In genomic region chr17:23546702-23547505, GRCm38 (mm10) we compare ENCODE assay signal across 8 mouse cellular contexts. TPM values are rescaled to one million over a fixed set of nuclear protein-coding genes. Genes with fewer than 3 reads are reported as not detected.
DNase-seq lines count a peak whose midpoint lies in the region; ATAC-seq and TF ChIP-seq lines count a peak whose summit lies in the region.

No protein-coding gene starts in this region.

- H3K4me2 ChIP-seq in forebrain, embryonic 16.5 days (ENCODE audit: low read length), result peak overlapping the region; percentile 60
- peak overlapping the region; percentile 73 for H3K4me2 ChIP-seq in liver, postnatal 0 days (ENCODE audit: low read depth, low read length)
- peak overlapping the region; percentile 60 for H3K4me2 ChIP-seq in neural tube, embryonic 12.5 days (replicated peaks)
- peak overlapping the region; percentile 49 for H3K4me2 ChIP-seq in stomach, embryonic 16.5 days (ENCODE audit: low read depth, low read length)

- peak overlapping the region; percentile 7; the same call in 1 of the 2 replicates for H3K27ac ChIP-seq in ES-Bruce4 (ENCODE audit: insufficient read depth, low read length)
- peak overlapping the region; percentile 56; the same call in 1 of the 2 replicates for H3K27ac ChIP-seq in forebrain, embryonic 16.5 days (ENCODE audit: low read length)
- H3K27ac ChIP-seq in liver, postnatal 0 days (ENCODE audit: low read depth), result peak overlapping the region; percentile 87
- H3K27ac ChIP-seq in neural tube, embryonic 12.5 days, result no peak overlapping the region
- peak overlapping the region; percentile 93 for H3K27ac ChIP-seq in stomach, embryonic 16.5 days (ENCODE audit: low read length)

- peak overlapping the region; percentile 95 for H3K4me3 ChIP-seq in ES-Bruce4 (ENCODE audit: low read depth, low read length)
- peak overlapping the region; percentile 72 for H3K4me3 ChIP-seq in forebrain, embryonic 16.5 days (replicated peaks; ENCODE audit: low read length)
- H3K4me3 ChIP-seq in liver, postnatal 0 days (ENCODE audit: low read depth, low read length), result peak overlapping the region; percentile 76
- peak overlapping the region; percentile 57 for H3K4me3 ChIP-seq in neural tube, embryonic 12.5 days
- H3K4me3 ChIP-seq in stomach, embryonic 16.5 days (replicated peaks; ENCODE audit: low read length), result peak overlapping the region; percentile 84

- WGBS in forebrain, embryonic 16.5 days, result under 1% methylated on average over 42 of the region's 42 CpGs
- WGBS in liver, postnatal 0 days (ENCODE audit: insufficient replicate concordance), result 2% methylated on average over 42 of the region's 42 CpGs
- under 1% methylated on average over 42 of the region's 42 CpGs for WGBS in neural tube, embryonic 12.5 days
- WGBS in stomach, embryonic 16.5 days, result under 1% methylated on average over 42 of the region's 42 CpGs

- TF ChIP-seq POLR2A in ES-Bruce4 (IDR thresholded peaks at IDR 0.05; ENCODE audit: insufficient read depth, low read length), result no peak

- H3K36me3 ChIP-seq in ES-Bruce4 (ENCODE audit: control insufficient read depth, insufficient read depth, low read length, poor library complexity, severe bottlenecking), result no peaks in the 10 kb centered on the region
- no peaks in the 10 kb centered on the region for H3K36me3 ChIP-seq in forebrain, embryonic 16.5 days (ENCODE audit: control insufficient read depth, insufficient read depth)
- no peaks in the 10 kb centered on the region for H3K36me3 ChIP-seq in liver, postnatal 0 days (replicated peaks; ENCODE audit: insufficient read depth, low read length)
- no peaks in the 10 kb centered on the region for H3K36me3 ChIP-seq in neural tube, embryonic 12.5 days
- H3K36me3 ChIP-seq in stomach, embryonic 16.5 days (ENCODE audit: control insufficient read depth, insufficient read depth, low read length), result no peaks in the 10 kb centered on the region

- TF ChIP-seq CTCF in ES-Bruce4 (IDR thresholded peaks at IDR 0.05; ENCODE audit: low read depth, low read length), result no peak
- TF ChIP-seq CTCF in liver, postnatal 0 days (IDR thresholded peaks at IDR 0.05; ENCODE audit: low read depth), result no peak

- intact Hi-C loops in heart, postnatal 25 days (cut with DNase I), result loop anchor here (10.0 kb wide), 1 partner anchor 352 kb away; the partner anchor contains the start of gene Zfp40

- no peaks in the 10 kb centered on the region for H3K9me3 ChIP-seq in ES-Bruce4 (replicated peaks; ENCODE audit: control insufficient read depth, insufficient read depth, low read length, poor library complexity, severe bottlenecking)
- no peaks in the 10 kb centered on the region for H3K9me3 ChIP-seq in forebrain, embryonic 16.5 days (ENCODE audit: control insufficient read depth, low read length)
- no peaks in the 10 kb centered on the region for H3K9me3 ChIP-seq in liver, postnatal 0 days (ENCODE audit: low read length)
- H3K9me3 ChIP-seq in neural tube, embryonic 12.5 days, result no peaks in the 10 kb centered on the region
- no peaks in the 10 kb centered on the region for H3K9me3 ChIP-seq in stomach, embryonic 16.5 days (replicated peaks; ENCODE audit: control insufficient read depth, low read length)

- peak overlapping the region; percentile 86 for H3K9ac ChIP-seq in ES-Bruce4 (ENCODE audit: low read depth, poor library complexity, severe bottlenecking)
- H3K9ac ChIP-seq in forebrain, embryonic 16.5 days (replicated peaks; ENCODE audit: low read depth, low read length), result peak overlapping the region; percentile 65
- H3K9ac ChIP-seq in liver, postnatal 0 days (replicated peaks), result peak overlapping the region; percentile 77
- peak overlapping the region; percentile 58 for H3K9ac ChIP-seq in neural tube, embryonic 12.5 days
- peak overlapping the region; percentile 79 for H3K9ac ChIP-seq in stomach, embryonic 16.5 days (ENCODE audit: low read length)

- peak; percentile 15 for ATAC-seq in forebrain, embryonic 16.5 days
- ATAC-seq in liver, postnatal 0 days, result peak; percentile 28
- peak; percentile 17; the same call in 1 of the 2 replicates for ATAC-seq in neural tube, embryonic 12.5 days (ENCODE audit: low FRiP score, low read depth)
- ATAC-seq in stomach, embryonic 16.5 days (ENCODE audit: insufficient read depth, low FRiP score), result peak; percentile 51

- no peak for TF ChIP-seq EP300 in ES-Bruce4 (IDR thresholded peaks at IDR 0.05; ENCODE audit: insufficient read depth, low read depth, low read length)
- no peak for TF ChIP-seq EP300 in liver, postnatal 0 days (IDR thresholded peaks at IDR 0.05; ENCODE audit: low read depth)

- no peaks in the 10 kb centered on the region for H3K27me3 ChIP-seq in ES-Bruce4 (ENCODE audit: control insufficient read depth, insufficient read depth, low read length, poor library complexity, severe bottlenecking)
- no peaks in the 10 kb centered on the region for H3K27me3 ChIP-seq in forebrain, embryonic 16.5 days (replicated peaks; ENCODE audit: control insufficient read depth, insufficient read depth, low read length)
- H3K27me3 ChIP-seq in liver, postnatal 0 days (ENCODE audit: insufficient read depth, low read length), result no peaks in the 10 kb centered on the region
- no peaks in the 10 kb centered on the region for H3K27me3 ChIP-seq in neural tube, embryonic 12.5 days (replicated peaks)
- H3K27me3 ChIP-seq in stomach, embryonic 16.5 days (ENCODE audit: control insufficient read depth, insufficient read depth, low read length), result no peaks in the 10 kb centered on the region

- peaks cover 5% of the 10 kb centered on the region for H3K4me1 ChIP-seq in ES-Bruce4 (ENCODE audit: control insufficient read depth, insufficient read depth, low read length)
- peaks cover 21% of the 10 kb centered on the region for H3K4me1 ChIP-seq in forebrain, embryonic 16.5 days (replicated peaks; ENCODE audit: control insufficient read depth, insufficient read depth, low read length)
- H3K4me1 ChIP-seq in liver, postnatal 0 days (ENCODE audit: insufficient read depth), result peaks cover 20% of the 10 kb centered on the region
- peaks cover 8% of the 10 kb centered on the region for H3K4me1 ChIP-seq in neural tube, embryonic 12.5 days
- peaks cover 16% of the 10 kb centered on the region for H3K4me1 ChIP-seq in stomach, embryonic 16.5 days (ENCODE audit: control insufficient read depth, insufficient read depth, low read length)

- DNase-seq in cerebellum, adult 18-20 months, result peak; percentile 79 to 87
- peak; percentile 65 for DNase-seq in heart, postnatal 25 days (ENCODE audit: low spot score)
- peak; percentile 90 for DNase-seq in layer of hippocampus, adult 11-12 months (ENCODE audit: low spot score)
- DNase-seq in liver, postnatal 0 days, result peak; percentile 86

RNA-seq across cellular contexts. Expression of gene Zfp213, which starts 17.1 kb away (rescaled TPM):
- polyA plus RNA-seq in ES-Bruce4 (2011; ENCODE audit: insufficient read depth, insufficient read length, low read depth, missing spikeins), result 4.2 and 4.9 TPM in 2 replicates
- 19.0 and 19.1 TPM in 2 replicates for polyA plus RNA-seq in forebrain, embryonic 16.5 days (2015; fragmentation: Nextera tagmentation; extraction: Ambion mirVana)
- total RNA-seq in heart, postnatal 25 days (2021), result 1 to 10 TPM; 4.7 to 6.2 TPM
- 5.2 and 5.5 TPM in 2 replicates for polyA plus RNA-seq in liver, postnatal 0 days (2015; fragmentation: Nextera tagmentation; extraction: Ambion mirVana)
- polyA plus RNA-seq in neural tube, embryonic 12.5 days (2016; fragmentation: Nextera tagmentation; extraction: Ambion mirVana), result 21.3 and 22.6 TPM in 2 replicates
- polyA plus RNA-seq in stomach, embryonic 16.5 days (2015; fragmentation: Nextera tagmentation; extraction: Ambion mirVana), result 15.1 and 17.2 TPM in 2 replicates

RNA-seq across cellular contexts. Expression of gene Zfp13, which starts 52.4 kb away (rescaled TPM):
- 25.1 and 27.7 TPM in 2 replicates for polyA plus RNA-seq in ES-Bruce4 (2011; ENCODE audit: insufficient read depth, insufficient read length, low read depth, missing spikeins)
- polyA plus RNA-seq in forebrain, embryonic 16.5 days (2015; fragmentation: Nextera tagmentation; extraction: Ambion mirVana), result 26.2 and 28.5 TPM in 2 replicates
- total RNA-seq in heart, postnatal 25 days (2021), result 1 to 10 TPM; 3.4 to 4.8 TPM
- 1.1 and 1.4 TPM in 2 replicates for polyA plus RNA-seq in liver, postnatal 0 days (2015; fragmentation: Nextera tagmentation; extraction: Ambion mirVana)
- 23.8 and 26.6 TPM in 2 replicates for polyA plus RNA-seq in neural tube, embryonic 12.5 days (2016; fragmentation: Nextera tagmentation; extraction: Ambion mirVana)
- polyA plus RNA-seq in stomach, embryonic 16.5 days (2015; fragmentation: Nextera tagmentation; extraction: Ambion mirVana), result 11.5 and 11.8 TPM in 2 replicates

RNA-seq across cellular contexts. Expression of gene Zscan10, which starts 53.8 kb away (rescaled TPM):
- 51.8 and 58.5 TPM in 2 replicates for polyA plus RNA-seq in ES-Bruce4 (2011; ENCODE audit: insufficient read depth, insufficient read length, low read depth, missing spikeins)
- not detected in 2 replicates for polyA plus RNA-seq in forebrain, embryonic 16.5 days (2015; fragmentation: Nextera tagmentation; extraction: Ambion mirVana)
- total RNA-seq in heart, postnatal 25 days (2021), result not detected
- polyA plus RNA-seq in liver, postnatal 0 days (2015; fragmentation: Nextera tagmentation; extraction: Ambion mirVana), result not detected in 2 replicates
- 0.32 TPM in 1 of 2 replicates, not detected in the other for polyA plus RNA-seq in neural tube, embryonic 12.5 days (2016; fragmentation: Nextera tagmentation; extraction: Ambion mirVana)
- polyA plus RNA-seq in stomach, embryonic 16.5 days (2015; fragmentation: Nextera tagmentation; extraction: Ambion mirVana), result 0.15 TPM in 1 of 2 replicates, not detected in the other

Comparison
In these comparisons a context has a peak if more than half of its experiments do, and no peak if none do; other contexts are left out.
1. RNA of gene Zscan10, which starts 53.8 kb away (polyA plus RNA-seq): 51.8 to 58.5 TPM in ES-Bruce4; 0.32 TPM in neural tube, embryonic 12.5 days, not detected in forebrain, embryonic 16.5 days, 0.15 TPM in stomach, embryonic 16.5 days and not detected in liver, postnatal 0 days; every median in the first group is over 10 times any median in the second.
2. Peak in every context shown above with its lines, with median percentiles within 50 percentile points of each other: H3K4me3 ChIP-seq, H3K9ac ChIP-seq, DNase-seq, ATAC-seq and H3K4me2 ChIP-seq.